Mouse (Mus musculus) adrenal gland (tissue): ENCODE results near the gene Kalrn.

Experiments used
- intact Hi-C: fragments of 180-260 bp; cut with DNase I; formaldehyde crosslinking; loops from one replicate; pipeline ENCODE4 v1.15.1; 2025

Gene Kalrn

DNA sequence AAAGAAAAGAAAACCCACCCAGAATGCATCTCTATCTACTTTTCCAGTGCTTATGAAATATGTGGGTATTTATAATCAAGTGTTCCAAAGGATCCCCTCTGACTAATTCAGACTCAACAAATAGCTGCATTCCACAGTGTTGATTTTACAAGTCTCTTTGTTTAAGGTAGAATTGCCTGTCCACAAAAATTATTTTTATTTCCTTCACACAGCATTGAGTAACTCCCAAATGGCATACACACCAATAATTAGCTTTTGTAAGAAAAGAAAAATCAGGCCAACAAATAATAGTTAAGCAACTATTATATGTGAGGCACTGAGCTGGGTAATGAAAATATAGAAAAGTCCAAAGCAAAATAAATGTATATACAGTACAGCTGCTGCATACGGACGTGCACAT lies 12.9 kb downstream of the Kalrn start:
- intact Hi-C loops, result no loop called here

DNA sequence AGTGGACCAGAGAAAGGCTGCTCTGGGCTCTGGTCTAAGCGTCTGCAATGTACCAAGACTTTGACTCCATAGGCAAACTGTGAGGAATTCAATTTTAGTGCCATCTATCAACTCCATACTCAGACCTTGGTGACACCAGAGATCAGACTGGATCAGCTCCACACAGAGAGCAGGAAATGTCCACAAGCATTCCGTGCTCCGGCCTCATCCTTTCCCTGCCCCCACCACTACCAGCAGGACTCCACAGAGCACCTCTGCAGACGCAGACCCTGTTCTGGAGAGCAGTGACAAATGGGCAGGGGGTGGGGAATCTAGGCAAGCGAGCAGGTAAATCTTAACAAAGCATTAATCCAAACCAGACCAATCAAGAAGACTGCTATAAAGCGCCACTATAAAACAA lies 15.4 kb downstream of the Kalrn start:
- intact Hi-C loops, result no loop called here

GRCm38 (mm10) chr16:34552731-34553130 lies 20.6 kb downstream of the Kalrn start:
- intact Hi-C loops, result no loop called here

- intact Hi-C loops, result no loop called here
Observed at GRCm38 (mm10) chr16:34549470-34549999, 23.8 kb downstream of the Kalrn start.

- intact Hi-C loops, result no loop called here
Observed at GRCm38 (mm10) chr16:34546805-34547509, 26.4 kb downstream of the Kalrn start.

DNA sequence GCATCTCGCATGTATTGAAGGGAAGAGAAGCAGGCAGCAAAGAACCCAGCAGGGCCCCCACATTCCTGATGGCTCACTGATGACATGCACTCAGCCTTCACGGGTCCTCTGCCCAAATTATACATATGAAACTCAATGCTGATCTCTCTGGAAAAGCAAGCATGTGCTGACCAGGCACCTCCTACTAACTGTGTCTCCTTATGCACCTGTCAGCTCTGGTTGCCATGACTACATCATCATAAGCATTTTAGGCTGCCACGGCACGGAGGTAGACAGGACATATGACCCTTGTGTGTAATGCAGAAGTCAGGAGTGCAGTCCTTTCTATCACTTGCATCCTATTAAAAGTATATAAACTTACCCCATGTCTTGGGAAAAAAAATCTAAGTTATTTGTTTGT lies 29.6 kb downstream of the Kalrn start:
- intact Hi-C loops, result no loop called here

- intact Hi-C loops, result no loop called here
Observed at GRCm38 (mm10) chr16:34542341-34542740, 31.0 kb downstream of the Kalrn start.

- intact Hi-C loops, result no loop called here
Observed at GRCm38 (mm10) chr16:34538679-34539185, 34.6 kb downstream of the Kalrn start.

GRCm38 (mm10) chr16:34536300-34536699 lies 37.0 kb downstream of the Kalrn start:
- intact Hi-C loops, result no loop called here

- intact Hi-C loops, result no loop called here
Observed at GRCm38 (mm10) chr16:34535135-34535534, 38.2 kb downstream of the Kalrn start.

GRCm38 (mm10) chr16:34531506-34531905 lies 41.8 kb downstream of the Kalrn start:
- intact Hi-C loops, result loop anchor here (5.0 kb wide), 2 partner anchors 76 to 171 kb away; no protein-coding TSS in a partner anchor

GRCm38 (mm10) chr16:34530029-34530428 lies 43.3 kb downstream of the Kalrn start:
- intact Hi-C loops, result loop anchor here (5.0 kb wide), 2 partner anchors 77 to 172 kb away; no protein-coding TSS in a partner anchor

DNA sequence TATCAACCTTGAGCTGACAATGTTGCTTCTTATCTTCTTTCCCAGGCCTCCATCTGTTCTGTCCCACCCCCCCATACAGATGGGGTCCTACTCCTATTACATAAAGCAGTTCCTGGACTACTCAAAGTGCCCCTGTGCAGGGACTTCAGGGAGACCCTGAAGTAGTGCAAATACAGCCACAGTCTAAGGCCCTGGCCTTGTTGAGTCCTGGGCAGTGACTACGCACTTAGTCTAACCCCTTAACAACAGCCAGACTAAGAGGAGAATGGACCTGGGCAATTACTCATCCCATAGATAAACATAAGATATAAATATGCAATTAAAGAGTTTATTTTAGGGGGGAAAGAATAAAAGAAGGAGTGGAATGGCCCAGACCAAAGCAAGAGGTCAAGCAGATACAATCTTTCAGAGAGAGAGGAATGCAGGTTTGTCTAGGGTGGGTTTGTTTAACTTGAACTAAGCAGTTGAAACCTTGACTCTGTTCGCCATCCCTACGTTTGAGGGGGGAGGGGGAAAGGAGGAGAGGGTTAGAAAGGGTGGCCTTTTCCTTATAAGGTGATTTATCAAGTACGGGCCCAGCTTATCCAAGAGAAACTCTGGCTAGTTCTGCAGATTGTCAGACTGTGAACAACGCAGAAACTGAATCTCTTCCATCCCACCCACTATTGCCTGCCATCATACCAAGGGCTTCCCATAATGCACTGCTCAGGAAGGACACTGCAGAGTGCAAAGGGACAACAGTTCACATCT lies 44.9 kb downstream of the Kalrn start:
- intact Hi-C loops, result no loop called here

- intact Hi-C loops, result no loop called here
Observed at GRCm38 (mm10) chr16:34526378-34526777, 47.0 kb downstream of the Kalrn start.

- intact Hi-C loops, result no loop called here
Observed at GRCm38 (mm10) chr16:34525866-34526265, 47.5 kb downstream of the Kalrn start.

DNA sequence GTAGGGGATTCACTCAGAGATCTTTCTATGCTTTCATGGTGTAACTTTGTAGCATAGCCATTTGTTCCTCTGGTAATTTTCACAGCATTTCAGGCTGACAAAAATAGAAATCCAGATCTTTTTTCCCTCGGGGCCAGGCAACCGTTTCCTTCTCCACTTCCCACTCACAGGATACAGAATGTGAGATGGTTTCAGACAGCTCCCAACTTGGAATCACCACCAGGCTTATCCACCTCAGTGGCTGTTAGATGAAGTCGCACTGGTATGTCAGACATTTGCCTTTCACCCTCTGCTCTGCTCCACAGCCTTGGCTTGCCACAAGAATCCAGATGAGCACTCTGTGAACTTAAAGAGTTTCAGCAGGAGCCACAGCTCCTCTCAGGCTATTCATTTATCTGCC lies 48.1 kb downstream of the Kalrn start:
- intact Hi-C loops, result no loop called here

GRCm38 (mm10) chr16:34521061-34521460 lies 52.3 kb downstream of the Kalrn start:
- intact Hi-C loops, result no loop called here

- intact Hi-C loops, result loop anchor here (10.0 kb wide), 1 partner anchor 172 kb away; no protein-coding TSS in a partner anchor
Observed at GRCm38 (mm10) chr16:34516891-34517398, 56.4 kb downstream of the Kalrn start.

DNA sequence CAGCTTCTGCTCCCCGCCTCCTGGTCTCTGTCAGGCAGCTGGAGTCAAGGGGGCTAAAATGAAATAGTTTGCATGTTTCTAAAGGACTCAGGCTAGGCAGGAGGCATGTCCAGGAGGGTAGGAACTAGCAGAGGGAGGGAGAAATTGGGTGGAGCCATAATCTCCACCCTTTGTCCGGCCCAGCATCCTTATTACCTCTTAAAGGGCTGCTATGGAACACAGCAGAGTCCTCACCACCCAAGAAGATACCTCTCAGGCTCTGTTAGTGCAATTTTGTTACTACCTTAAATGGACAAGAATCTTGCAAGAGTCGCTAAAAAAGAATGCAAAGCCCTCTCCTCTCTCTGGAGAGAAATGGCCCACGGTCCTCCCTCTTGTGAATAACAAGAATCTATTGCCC lies 57.8 kb downstream of the Kalrn start:
- intact Hi-C loops, result loop anchor here (10.0 kb wide), 1 partner anchor 171 kb away; no protein-coding TSS in a partner anchor

DNA sequence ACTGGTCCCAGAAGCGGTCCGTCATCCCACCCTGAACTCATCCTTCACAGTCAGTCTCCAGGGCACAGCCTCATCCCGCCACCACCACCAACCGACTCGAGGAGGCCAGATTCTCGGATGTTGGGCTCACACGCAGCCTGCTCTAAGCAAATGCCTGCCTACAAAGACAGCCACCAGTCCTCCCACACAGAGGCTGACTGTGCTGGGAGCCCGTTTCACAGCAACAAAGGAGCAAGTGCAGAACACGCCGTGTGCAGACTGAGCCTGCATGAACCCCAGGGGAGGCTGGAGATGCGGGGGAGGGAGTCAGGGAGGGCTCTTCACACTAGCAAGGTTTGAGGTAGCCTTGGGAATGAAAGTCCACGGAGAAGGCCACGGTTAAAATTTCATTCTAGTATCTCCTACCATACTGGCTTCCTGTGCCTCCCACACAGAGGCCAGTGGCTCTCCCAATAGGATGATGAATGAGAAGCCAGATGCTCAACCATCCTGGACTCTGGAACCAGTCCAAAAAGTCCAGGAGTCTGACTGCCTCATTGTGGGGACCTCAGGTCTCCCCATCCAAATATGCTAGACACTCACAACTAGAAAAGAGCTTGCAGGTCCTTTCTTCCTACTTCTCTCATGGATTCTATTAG lies 59.3 kb downstream of the Kalrn start:
- intact Hi-C loops, result loop anchor here (10.0 kb wide), 1 partner anchor 169 kb away; no protein-coding TSS in a partner anchor

GRCm38 (mm10) chr16:34512326-34512725 lies 61.0 kb downstream of the Kalrn start:
- intact Hi-C loops, result loop anchor here (10.0 kb wide), 1 partner anchor 168 kb away; no protein-coding TSS in a partner anchor
